Mouse (Mus musculus) stomach, postnatal 0 days (tissue): ENCODE data around the gene Tmem88b. TPM values are rescaled to one million over a fixed set of nuclear protein-coding genes. Genes with fewer than 3 reads are reported as not detected.
A peak's percentile ranks its signal among the peaks of the same experiment; 100 is the strongest.

Experiments used
- ATAC-seq: fragments of 200-750 bp; cut with Nextera tagmentation; 2 replicates; pipeline ENCODE4 v1.8.0; 2017; ENCODE audit not compliant: low FRiP score, low TSS enrichment
- DNase-seq: peaks from one replicate; pipeline ENCODE4 v3.0.0-alpha.2; 2016; ENCODE audit warnings: low spot score
- H3K27ac ChIP-seq: fragments of 300-500 bp; sonication (generic); replicated peaks from 2 replicates; pipeline ENCODE4 v1.5.1; 2014; ENCODE audit warnings: mild to moderate bottlenecking, control low read depth
- H3K27me3 ChIP-seq: fragments of 300-500 bp; sonication (generic); 2 replicates; pipeline ENCODE4 v1.6.1; 2014; ENCODE audit warnings: low read length; ENCODE audit not compliant: control insufficient read depth, insufficient read depth
- H3K36me3 ChIP-seq: fragments of 300-500 bp; sonication (generic); 2 replicates; pipeline ENCODE4 v1.6.1; 2014; ENCODE audit warnings: low read length, mixed read lengths; ENCODE audit not compliant: control insufficient read depth, insufficient read depth
- H3K4me1 ChIP-seq: fragments of 300-500 bp; sonication (generic); replicated peaks from 2 replicates; pipeline ENCODE4 v1.6.1; 2014; ENCODE audit warnings: antibody characterized with exemption; ENCODE audit not compliant: control insufficient read depth, insufficient read depth
- H3K4me2 ChIP-seq: fragments of 300-500 bp; sonication (generic); replicated peaks from 2 replicates; pipeline ENCODE4 v1.6.1; 2014; ENCODE audit warnings: low read depth, mild to moderate bottlenecking, control low read depth, moderate library complexity
- H3K4me3 ChIP-seq: fragments of 300-500 bp; sonication (generic); 2 replicates; pipeline ENCODE4 v1.5.1; 2014; ENCODE audit warnings: low read depth, low read length, control low read depth
- H3K9ac ChIP-seq: fragments of 300-500 bp; sonication (generic); 2 replicates; pipeline ENCODE4 v1.6.1; 2014; ENCODE audit warnings: mild to moderate bottlenecking, low read length, control low read depth, mixed read lengths
- H3K9me3 ChIP-seq: fragments of 300-500 bp; sonication (generic); 2 replicates; pipeline ENCODE4 v1.6.1; 2016; ENCODE audit warnings: low read length; ENCODE audit not compliant: control insufficient read depth
- CTCF ChIP-seq: IDR thresholded peaks from 2 replicates; pipeline ENCODE4 v1.5.1; 2016; ENCODE audit warnings: antibody characterized with exemption, low read depth, mild to moderate bottlenecking, moderate library complexity
- EP300 ChIP-seq: optimal IDR thresholded peaks from 2 replicates; pipeline ENCODE3; 2016; ENCODE audit warnings: antibody characterized with exemption
- WGBS: fragments of 180-500 bp; shearing (Covaris S2); extraction: QIAGEN DNeasy Blood & Tissue Kit; methylation state at CpG from one replicate; pipeline ENCODE4 v1.1.7; 2014; 5-methylcytosine and 5-hydroxymethylcytosine counted together
- polyA plus RNA-seq: library from polyadenylated mRNA; unstranded; fragments of >200 nt; fragmentation: Nextera tagmentation; extraction: Ambion mirVana; gene quantifications from 2 replicates; pipeline ENCODE4 v1.2.1, GENCODE M21; 2015

Tmem88b gene
- polyA plus RNA-seq, 1 experiment from 2014 or later: 0.13 TPM

- no peak overlapping the region for H3K4me2 ChIP-seq
- H3K4me3 ChIP-seq: no peak overlapping the region
- no peak for TF ChIP-seq EP300
- no peak for TF ChIP-seq CTCF
- H3K4me1 ChIP-seq: peaks cover 13% of the 10 kb centered on the region
- H3K27ac ChIP-seq: peak overlapping the region; percentile 85; the same call in 1 of the 2 replicates
- H3K36me3 ChIP-seq: no peaks in the 10 kb centered on the region
- no peak for DNase-seq
- no peak overlapping the region for H3K9ac ChIP-seq
- 78% methylated on average over 2 of the region's 2 CpGs for whole genome bisulfite sequencing
- H3K9me3 ChIP-seq: no peaks in the 10 kb centered on the region
- H3K27me3 ChIP-seq: no peaks in the 10 kb centered on the region; the same call in 1 of the 2 replicates
- ATAC-seq: no peak
Measured at GRCm38 (mm10) chr4:155776704-155777335, 8.9 kb downstream of the Tmem88b start.

- Histone ChIP-seq H3K27me3 (no peaks in the 10 kb centered on the region; the same call in 1 of the 2 replicates), H3K9ac (no peak overlapping the region), H3K4me2 (no peak overlapping the region), H3K36me3 (no peaks in the 10 kb centered on the region), H3K4me3 (no peak overlapping the region), H3K9me3 (no peaks in the 10 kb centered on the region), H3K27ac (peak overlapping the region; percentile 85), H3K4me1 (peaks cover 13% of the 10 kb centered on the region)
- TF ChIP-seq CTCF (no peak), EP300 (no peak)
- 46% methylated on average over 3 of the region's 3 CpGs for WGBS
- ATAC-seq (no peak), DNase-seq (peak; percentile 23)
Measured at GRCm38 (mm10) chr4:155775855-155776254, 9.8 kb downstream of the Tmem88b start.

GRCm38 (mm10) chr4:155774971-155775740 lies 10.5 kb downstream of the Tmem88b start:
- Histone ChIP-seq H3K4me2 (peak overlapping the region; percentile 83), H3K27me3 (no peaks in the 10 kb centered on the region; the same call in 1 of the 2 replicates), H3K27ac (peak overlapping the region; percentile 85), H3K4me3 (peak overlapping the region; percentile 48), H3K4me1 (peaks cover 15% of the 10 kb centered on the region), H3K36me3 (no peaks in the 10 kb centered on the region), H3K9me3 (no peaks in the 10 kb centered on the region), H3K9ac (0 out of 2 replicates have a peak overlapping the region, but pooled peaks have one; percentile 35)
- DNase-seq (peak; percentile 49), ATAC-seq (no peak; the same call in 1 of the 2 replicates)
- 21% methylated on average over 9 of the region's 9 CpGs for WGBS
- TF ChIP-seq CTCF (no peak), EP300 (no peak)

- Histone ChIP-seq H3K9me3 (no peaks in the 10 kb centered on the region), H3K4me2 (peak within 1 kb of the TSS; percentile 83), H3K27me3 (no peaks in the 10 kb centered on the region; the same call in 1 of the 2 replicates), H3K27ac (peak within 1 kb of the TSS; percentile 85), H3K4me1 (peaks cover 15% of the 10 kb centered on the region), H3K4me3 (peak within 1 kb of the TSS; percentile 48), H3K9ac (peak within 1 kb of the TSS; percentile 62), H3K36me3 (no peaks in the 10 kb centered on the region)
- ATAC-seq (peak; percentile 86), DNase-seq (peak; percentile 94)
- TF ChIP-seq CTCF (peak; percentile 14; the same call in 1 of the 2 replicates), EP300 (no peak)
- under 1% methylated on average over 33 of the region's 35 CpGs for WGBS
Measured at GRCm38 (mm10) chr4:155774280-155774754, 11.4 kb downstream of the Tmem88b start, which contains the start of gene Vwa1. Gene Vwa1, minus strand, starts transcription at chr4:155774698.

GRCm38 (mm10) chr4:155773335-155774078 lies 12.2 kb downstream of the Tmem88b start:
- TF ChIP-seq CTCF: no peak
- TF ChIP-seq EP300: no peak
- H3K36me3 ChIP-seq: no peaks in the 10 kb centered on the region
- DNase-seq (no peak), ATAC-seq (no peak)
- peak overlapping the region; percentile 83 for H3K4me2 ChIP-seq
- no peaks in the 10 kb centered on the region for H3K9me3 ChIP-seq
- 38% methylated on average over 5 of the region's 5 CpGs for WGBS
- peaks cover 15% of the 10 kb centered on the region for H3K4me1 ChIP-seq
- peak overlapping the region; percentile 48 for H3K4me3 ChIP-seq
- H3K27ac ChIP-seq: peak overlapping the region; percentile 18; the same call in 1 of the 2 replicates
- H3K27me3 ChIP-seq: no peaks in the 10 kb centered on the region; the same call in 1 of the 2 replicates
- peak overlapping the region; percentile 62 for H3K9ac ChIP-seq
